Mouse (Mus musculus) embryonic facial prominence, embryonic 10.5 days (tissue): ENCODE data around the gene Ptprg. TPM values are rescaled to one million over a fixed set of nuclear protein-coding genes. Genes with fewer than 3 reads are reported as not detected.
"Not testable (repeated sequence)": the region's sequence is repeated elsewhere in the genome, so short reads cannot be mapped to it uniquely, and the experiment has no call there.

Source experiments
- DNase-seq: peaks from one replicate; pipeline ENCODE4 v3.0.0-alpha.2; 2017; ENCODE audit warnings: low spot score
- H3K27ac ChIP-seq: fragments of 300-500 bp; sonication (generic); replicated peaks from 2 replicates; pipeline ENCODE4 v1.5.1; 2016; ENCODE audit warnings: mild to moderate bottlenecking
- H3K27me3 ChIP-seq: fragments of 300-500 bp; sonication (generic); replicated peaks from 2 replicates; pipeline ENCODE4 v1.6.1; 2016; ENCODE audit warnings: low read depth, mild to moderate bottlenecking; ENCODE audit not compliant: poor library complexity, severe bottlenecking
- H3K36me3 ChIP-seq: fragments of 300-500 bp; sonication (generic); replicated peaks from 2 replicates; pipeline ENCODE4 v1.6.1; 2016; ENCODE audit warnings: mild to moderate bottlenecking, moderate library complexity
- H3K4me1 ChIP-seq: fragments of 300-500 bp; sonication (generic); 2 replicates; pipeline ENCODE4 v1.6.1; 2016
- H3K4me3 ChIP-seq: fragments of 300-500 bp; sonication (generic); 2 replicates; pipeline ENCODE4 v1.5.1; 2016; ENCODE audit warnings: mild to moderate bottlenecking, moderate library complexity
- H3K9me3 ChIP-seq: fragments of 300-500 bp; sonication (generic); 2 replicates; pipeline ENCODE4 v1.6.1; 2016; ENCODE audit warnings: mild to moderate bottlenecking
- WGBS: fragments of 180-500 bp; shearing (Covaris S2); methylation state at CpG from one replicate; pipeline ENCODE4 v1.1.7; 2016; 5-methylcytosine and 5-hydroxymethylcytosine counted together
- polyA plus RNA-seq: library from polyadenylated mRNA; unstranded; fragments of >200 nt; fragmentation: Nextera tagmentation; extraction: Ambion mirVana; gene quantifications from 2 replicates; pipeline ENCODE4 v1.2.1, GENCODE M21; 2016

The Ptprg gene
- polyA plus RNA-seq, 1 experiment from 2014 or later: 40.7 TPM

DNA sequence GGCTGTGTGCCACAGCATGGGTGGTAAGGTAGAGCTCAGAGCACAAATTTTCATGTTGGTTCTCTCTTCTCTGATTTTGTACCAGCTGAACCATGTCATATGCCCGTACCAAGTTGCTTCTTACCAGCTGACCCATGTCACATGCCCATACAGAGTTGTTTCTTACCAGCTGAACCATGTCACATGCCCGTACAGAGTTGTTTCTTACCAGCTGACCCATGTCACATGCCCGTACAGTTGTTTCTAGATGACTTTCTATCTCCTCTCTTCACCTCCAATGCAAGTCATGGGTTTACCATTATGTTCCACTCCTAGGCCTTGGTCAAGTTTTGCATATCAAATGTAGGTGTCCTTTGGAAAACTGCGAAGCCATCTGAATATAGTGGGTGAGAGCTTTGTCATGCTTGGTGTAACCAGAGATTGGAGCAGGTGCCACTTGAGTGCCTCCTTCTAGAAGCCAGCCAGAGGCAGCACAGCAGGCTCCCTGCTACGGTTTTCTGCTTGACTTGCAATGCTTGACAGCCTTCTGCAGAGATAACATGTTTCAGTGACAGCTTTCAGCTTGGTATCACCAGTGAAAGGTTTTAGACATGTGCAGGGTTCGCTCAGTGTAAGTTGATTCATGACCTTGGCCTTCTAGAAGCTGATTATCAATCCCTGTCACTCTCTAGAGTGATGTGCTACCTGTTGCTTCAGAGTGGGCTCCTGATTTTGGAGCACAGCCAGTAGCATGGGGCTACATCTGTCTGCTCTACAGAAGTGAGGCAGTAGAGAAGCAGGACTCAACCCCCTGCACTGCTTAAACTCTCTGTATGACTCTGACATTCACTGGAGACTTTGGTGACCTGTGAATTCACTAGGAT, 401.9 kb downstream of the Ptprg start:
- no peaks in the 10 kb centered on the region for H3K9me3 ChIP-seq
- DNase-seq: no peak
- no peak overlapping the region for H3K4me3 ChIP-seq
- H3K27ac ChIP-seq: no peak overlapping the region
- 85% methylated on average over 6 of the region's 6 CpGs for WGBS
- H3K27me3 ChIP-seq: no peaks in the 10 kb centered on the region
- no peaks in the 10 kb centered on the region for H3K4me1 ChIP-seq
- peaks cover 8% of the 10 kb centered on the region for H3K36me3 ChIP-seq

DNA sequence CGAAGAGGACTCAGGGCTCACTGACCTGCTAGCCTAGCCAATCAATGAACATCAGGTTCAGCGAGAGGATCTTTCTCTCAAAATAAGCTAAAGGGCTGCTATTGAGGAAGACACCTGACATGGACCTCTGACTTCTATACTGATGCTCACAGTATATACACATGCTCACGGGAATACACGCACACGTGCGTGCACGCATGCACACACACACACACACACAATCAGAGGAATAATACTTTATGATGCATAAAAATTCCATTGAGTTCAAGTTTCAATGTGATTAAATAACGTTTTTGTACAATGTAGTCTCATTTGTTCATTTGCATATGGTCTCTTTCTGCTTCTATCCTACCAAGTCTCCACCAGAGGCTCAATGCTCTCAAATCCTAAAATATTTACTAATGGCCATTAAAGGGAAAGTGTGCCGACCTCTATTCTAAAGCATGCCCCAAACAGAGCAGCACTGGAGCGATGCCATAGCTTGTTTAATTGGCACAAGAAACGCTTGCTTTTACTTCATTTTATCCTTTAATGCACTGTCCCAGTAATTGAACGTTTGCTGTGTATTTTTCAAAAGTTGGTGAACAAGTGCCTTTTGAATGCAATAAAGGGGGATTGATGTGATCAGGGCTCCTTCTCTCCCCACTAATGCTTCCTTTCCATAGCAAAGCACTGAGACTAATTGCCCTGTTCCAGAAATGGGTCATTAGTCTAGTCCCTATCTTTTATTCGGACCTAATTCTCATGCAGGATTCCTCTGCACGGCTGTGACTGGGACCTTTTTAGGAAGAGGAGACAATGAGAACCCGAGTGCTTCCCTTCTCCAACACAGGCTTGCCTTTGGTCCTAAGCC, 407.2 kb downstream of the Ptprg start:
- WGBS: 80% methylated on average over 15 of the region's 15 CpGs
- Histone ChIP-seq H3K27ac (no peak overlapping the region), H3K27me3 (no peaks in the 10 kb centered on the region), H3K36me3 (0 out of 2 replicates have a peak, but pooled peaks cover 7% of the 10 kb centered on the region), H3K4me3 (no peak overlapping the region), H3K4me1 (no peaks in the 10 kb centered on the region), H3K9me3 (no peaks in the 10 kb centered on the region)
- no peak for DNase-seq

DNA sequence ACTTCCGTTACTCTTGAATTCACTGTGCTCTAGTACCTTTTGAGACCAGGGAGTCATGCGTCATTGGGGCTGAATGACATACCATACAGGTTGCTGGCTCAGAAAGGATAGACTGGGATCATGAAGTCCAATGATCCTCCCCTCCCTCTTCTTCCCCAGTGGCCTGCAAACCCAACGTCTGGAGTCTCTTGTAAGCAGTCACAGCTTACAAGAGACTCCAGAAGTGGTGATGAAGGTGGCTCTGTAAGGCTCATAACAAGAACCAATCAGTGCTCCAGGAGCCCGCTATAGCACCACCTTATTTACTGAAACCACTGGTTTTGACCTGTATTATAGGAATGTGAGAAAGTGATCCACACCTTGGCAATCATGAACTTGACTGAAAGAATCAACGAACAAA, 408.8 kb downstream of the Ptprg start:
- Histone ChIP-seq H3K36me3 (0 out of 2 replicates have a peak, but pooled peaks cover 7% of the 10 kb centered on the region), H3K4me1 (peaks cover 8% of the 10 kb centered on the region; the same call in 1 of the 2 replicates), H3K27me3 (no peaks in the 10 kb centered on the region), H3K9me3 (no peaks in the 10 kb centered on the region), H3K27ac (no peak overlapping the region), H3K4me3 (no peak overlapping the region)
- WGBS: 87% methylated on average over 5 of the region's 5 CpGs
- no peak for DNase-seq

DNA sequence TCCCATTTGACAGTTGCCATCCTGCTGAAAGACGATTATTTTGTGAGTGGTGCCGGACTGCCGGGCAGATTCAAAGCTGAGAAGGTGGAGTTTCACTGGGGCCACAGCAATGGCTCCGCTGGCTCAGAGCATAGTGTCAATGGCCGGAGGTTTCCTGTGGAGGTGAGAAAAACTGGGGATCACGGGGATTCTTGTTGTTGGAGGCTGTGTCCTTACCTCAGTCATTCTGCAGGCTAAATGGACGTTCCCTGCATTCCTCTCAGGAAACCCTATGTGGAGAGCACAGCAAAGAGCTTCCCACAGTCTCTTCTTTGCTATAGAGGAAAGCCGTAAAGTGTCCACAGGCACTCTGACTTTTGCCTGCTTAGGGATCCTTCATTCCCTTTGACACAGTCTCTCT, 409.2 kb downstream of the Ptprg start:
- no peak overlapping the region for H3K4me3 ChIP-seq
- 0 out of 2 replicates have a peak, but pooled peaks cover 7% of the 10 kb centered on the region for H3K36me3 ChIP-seq
- no peaks in the 10 kb centered on the region for H3K9me3 ChIP-seq
- peaks cover 8% of the 10 kb centered on the region; the same call in 1 of the 2 replicates for H3K4me1 ChIP-seq
- no peak overlapping the region for H3K27ac ChIP-seq
- 83% methylated on average over 8 of the region's 8 CpGs for WGBS
- no peaks in the 10 kb centered on the region for H3K27me3 ChIP-seq
- no peak for DNase-seq

DNA sequence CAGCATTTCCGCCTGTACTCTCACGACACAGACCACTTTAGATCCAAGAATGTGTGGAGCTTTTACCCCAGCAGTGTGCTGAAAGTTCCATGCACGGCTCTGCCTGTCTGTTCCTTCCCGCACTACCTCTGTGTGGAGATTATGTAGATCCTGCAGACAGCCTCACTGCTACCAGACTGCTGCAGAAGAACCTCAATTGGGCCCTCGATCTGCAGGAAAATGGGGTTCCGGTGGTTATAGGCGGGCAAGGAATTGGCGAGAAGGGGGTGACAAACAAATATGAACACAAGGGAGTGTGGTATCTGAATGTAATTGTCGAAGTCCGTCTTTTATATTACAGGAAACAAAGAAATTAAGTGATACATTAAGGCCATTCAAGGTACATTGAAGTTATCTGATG, 410.5 kb downstream of the Ptprg start:
- Histone ChIP-seq H3K4me3 (no peak overlapping the region), H3K27me3 (no peaks in the 10 kb centered on the region), H3K9me3 (no peaks in the 10 kb centered on the region), H3K4me1 (peaks cover 8% of the 10 kb centered on the region; the same call in 1 of the 2 replicates), H3K27ac (no peak overlapping the region), H3K36me3 (0 out of 2 replicates have a peak, but pooled peaks cover 7% of the 10 kb centered on the region)
- WGBS: 94% methylated on average over 10 of the region's 10 CpGs
- no peak for DNase-seq

DNA sequence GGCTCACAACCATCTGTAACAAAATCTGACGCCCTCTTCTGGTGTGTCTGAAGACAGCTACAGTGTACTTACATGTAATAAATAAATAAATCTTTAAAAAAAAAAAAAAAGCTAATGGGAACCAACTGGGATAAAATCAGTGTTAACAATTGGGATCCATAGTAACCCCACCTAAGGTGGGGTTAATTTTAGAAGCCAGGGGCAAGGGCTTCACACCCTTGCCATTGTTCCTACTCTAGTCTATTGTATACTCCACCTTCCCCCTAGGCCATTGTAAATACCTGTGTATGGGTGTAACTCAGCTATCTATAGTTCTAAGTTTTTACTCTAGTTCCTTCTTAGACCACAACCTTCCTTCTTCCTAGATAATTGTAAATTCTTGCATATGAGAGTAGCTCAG, 411.0 kb downstream of the Ptprg start:
- H3K36me3 ChIP-seq, H3K4me1 ChIP-seq, H3K27me3 ChIP-seq, H3K27ac ChIP-seq, DNase-seq, H3K9me3 ChIP-seq, H3K4me3 ChIP-seq: not testable (repeated sequence)
- WGBS: 83% methylated on average over 1 of the region's 1 CpGs

DNA sequence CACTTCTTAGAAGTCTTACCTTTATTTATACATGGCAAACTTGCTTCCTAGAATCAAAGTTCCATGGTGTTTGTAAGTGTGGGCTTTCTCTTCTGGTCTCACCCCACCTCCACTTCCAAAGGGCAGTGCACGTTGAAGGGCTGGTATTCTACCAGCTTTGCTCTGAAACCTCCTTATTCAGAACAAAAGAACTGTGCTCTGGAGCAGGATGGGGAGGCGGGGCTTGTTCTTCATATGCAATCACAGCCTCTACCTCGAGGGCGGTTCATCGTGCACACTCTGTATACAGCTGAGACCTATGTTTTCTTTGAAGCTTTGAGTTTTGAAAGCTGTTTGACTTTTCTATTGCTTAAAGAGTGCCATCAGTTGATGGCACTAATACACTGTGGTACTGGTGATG, 412.5 kb downstream of the Ptprg start:
- Histone ChIP-seq H3K27ac (no peak overlapping the region), H3K4me3 (no peak overlapping the region), H3K4me1 (peaks cover 14% of the 10 kb centered on the region), H3K27me3 (no peaks in the 10 kb centered on the region), H3K9me3 (no peaks in the 10 kb centered on the region), H3K36me3 (0 out of 2 replicates have a peak, but pooled peaks cover 7% of the 10 kb centered on the region)
- 53% methylated on average over 5 of the region's 5 CpGs for WGBS
- no peak for DNase-seq

DNA sequence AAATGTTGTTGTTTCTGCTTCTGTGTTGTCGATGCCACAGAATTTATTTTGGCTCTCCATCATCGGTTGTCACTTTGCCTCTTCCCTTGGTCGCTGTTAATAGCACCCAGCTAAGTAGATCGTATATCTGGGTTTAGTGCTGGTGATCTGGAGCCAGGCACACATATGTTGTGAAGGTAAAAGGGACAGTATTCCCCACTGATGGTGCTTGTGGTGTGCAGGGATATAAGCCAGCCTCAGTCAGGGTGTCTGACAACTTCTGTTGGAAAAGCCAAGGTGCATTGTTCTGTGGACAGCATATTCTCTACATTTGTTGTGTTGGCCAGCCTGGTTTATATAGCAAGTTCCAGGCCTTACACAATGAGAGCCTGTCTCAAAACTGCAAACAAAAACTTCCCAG, 428.4 kb downstream of the Ptprg start:
- Histone ChIP-seq H3K4me1 (peaks cover 9% of the 10 kb centered on the region), H3K9me3 (no peaks in the 10 kb centered on the region), H3K36me3 (no peaks in the 10 kb centered on the region), H3K4me3 (no peak overlapping the region), H3K27me3 (no peaks in the 10 kb centered on the region), H3K27ac (no peak overlapping the region)
- DNase-seq: no peak
- 85% methylated on average over 4 of the region's 4 CpGs for WGBS

DNA sequence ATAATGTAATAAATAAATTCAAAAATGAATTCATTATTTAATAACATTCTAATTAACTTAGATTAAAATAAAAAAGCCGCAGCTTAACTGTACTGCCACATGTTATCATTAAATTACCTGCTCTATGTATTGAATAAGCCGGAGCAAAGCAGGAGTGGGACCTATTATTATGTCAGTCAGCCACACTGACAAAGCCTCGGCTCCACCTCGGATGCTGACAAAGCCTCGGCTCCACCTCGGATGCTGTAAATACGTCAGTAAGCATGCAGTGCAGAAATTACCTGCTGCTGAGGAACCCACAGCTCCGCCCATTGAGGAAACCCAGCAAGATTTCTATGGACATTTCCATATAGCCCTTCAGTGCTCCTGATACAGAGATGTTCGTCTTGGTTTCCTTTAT, 429.7 kb downstream of the Ptprg start:
- Histone ChIP-seq H3K9me3 (no peaks in the 10 kb centered on the region), H3K36me3 (no peaks in the 10 kb centered on the region), H3K27me3 (no peaks in the 10 kb centered on the region), H3K4me3 (no peak overlapping the region), H3K4me1 (peaks cover under 1% of the 10 kb centered on the region; the same call in 1 of the 2 replicates), H3K27ac (no peak overlapping the region)
- no peak for DNase-seq
- WGBS: 84% methylated on average over 9 of the region's 9 CpGs

DNA sequence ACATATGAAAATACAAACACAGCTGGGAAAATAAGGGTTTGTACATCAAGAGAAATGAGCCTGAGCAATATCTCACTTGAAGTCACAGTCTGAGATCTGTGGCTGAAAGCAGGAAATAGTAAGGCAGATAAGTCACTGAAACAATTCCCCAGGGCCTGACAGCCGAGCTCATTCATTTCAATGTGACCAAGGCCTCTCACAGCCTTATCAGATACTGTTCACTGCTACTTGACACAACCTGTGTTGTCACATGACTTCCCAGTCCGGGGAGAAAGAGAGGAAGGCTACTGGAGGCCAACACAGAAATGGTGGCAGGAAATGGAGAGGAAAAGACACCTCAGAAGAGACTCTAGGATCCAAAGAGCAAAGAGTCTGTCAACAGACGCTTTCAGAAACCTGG, 430.8 kb downstream of the Ptprg start:
- Histone ChIP-seq H3K27me3 (no peaks in the 10 kb centered on the region), H3K36me3 (no peaks in the 10 kb centered on the region), H3K9me3 (no peaks in the 10 kb centered on the region), H3K27ac (no peak overlapping the region), H3K4me1 (no peaks in the 10 kb centered on the region; the same call in 1 of the 2 replicates), H3K4me3 (no peak overlapping the region)
- no peak for DNase-seq
- 49% methylated on average over 3 of the region's 3 CpGs for WGBS

DNA sequence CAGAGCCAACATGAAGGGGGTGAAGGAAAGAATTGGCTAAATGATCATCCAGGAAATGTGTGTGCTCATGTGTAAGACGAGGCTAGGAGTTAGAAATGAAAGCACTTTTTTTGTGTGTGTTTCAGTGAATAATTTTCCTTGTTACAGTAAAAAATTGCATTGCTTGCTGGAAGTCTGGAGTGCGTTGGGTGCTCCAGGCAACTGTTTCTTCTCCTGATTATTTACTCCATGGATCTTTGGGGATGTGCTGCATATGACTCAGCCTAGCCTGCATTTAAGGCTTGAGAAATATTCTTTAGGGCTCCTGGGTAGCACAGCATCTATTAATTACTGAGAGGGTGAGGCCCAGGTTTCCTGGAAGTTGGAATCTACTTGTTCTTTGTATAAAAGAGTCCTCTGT, 435.6 kb downstream of the Ptprg start:
- no peaks in the 10 kb centered on the region for H3K27me3 ChIP-seq
- 82% methylated on average over 2 of the region's 2 CpGs for WGBS
- DNase-seq: no peak
- no peaks in the 10 kb centered on the region; the same call in 1 of the 2 replicates for H3K4me1 ChIP-seq
- no peak overlapping the region for H3K27ac ChIP-seq
- no peaks in the 10 kb centered on the region for H3K9me3 ChIP-seq
- H3K4me3 ChIP-seq: no peak overlapping the region
- H3K36me3 ChIP-seq: no peaks in the 10 kb centered on the region

DNA sequence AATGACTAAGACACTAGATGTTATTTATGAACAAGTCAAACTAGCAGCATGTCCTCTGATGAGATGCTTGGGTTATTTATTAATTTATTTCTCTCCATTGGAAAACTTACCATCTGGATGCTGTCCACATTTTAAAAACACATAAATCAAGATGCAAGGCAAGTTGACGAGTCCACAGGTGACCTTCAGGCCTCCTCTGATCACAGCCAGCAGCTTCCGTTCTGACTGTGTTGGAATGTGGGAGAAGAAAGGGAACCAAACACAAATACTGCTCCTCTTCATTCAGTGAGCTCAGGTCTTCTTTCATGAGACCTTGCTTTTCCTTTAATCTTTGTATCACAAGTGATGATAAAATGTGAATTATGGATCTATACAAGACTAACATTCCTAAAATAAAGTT, 437.8 kb downstream of the Ptprg start:
- Histone ChIP-seq H3K4me1 (no peaks in the 10 kb centered on the region), H3K9me3 (no peaks in the 10 kb centered on the region), H3K36me3 (no peaks in the 10 kb centered on the region), H3K4me3 (no peak overlapping the region), H3K27ac (no peak overlapping the region), H3K27me3 (no peaks in the 10 kb centered on the region)
- WGBS: 86% methylated on average over 2 of the region's 2 CpGs
- DNase-seq: no peak
